Mouse (Mus musculus): ENCODE results near the gene Stard3.

GRCm38 (mm10) chr11:98338507-98338961 lies 19.6 kb upstream of the Stard3 start:
- TF ChIP-seq CTCF (conservative IDR thresholded peaks at IDR 0.05 in 1 of 2, IDR thresholded peaks at IDR 0.05 in 1 of 2; ENCODE audit: low read depth in 2 of 2, low read length in 2 of 2): no peak
- TF ChIP-seq MAZ (IDR thresholded peaks at IDR 0.05; ENCODE audit: low read depth, low read length): no peak
- TF ChIP-seq EP300 (IDR thresholded peaks at IDR 0.05; ENCODE audit: low read length): no peak
- TF ChIP-seq ZNF384 (IDR thresholded peaks at IDR 0.05; ENCODE audit: low read depth, low read length): no peak
- no peak for TF ChIP-seq POLR2A (IDR thresholded peaks at IDR 0.05; ENCODE audit: low read depth, low read length)
- TF ChIP-seq TCF12 (IDR thresholded peaks at IDR 0.05; ENCODE audit: low read depth, low read length): no peak
- no peak for TF ChIP-seq SIN3A (IDR thresholded peaks at IDR 0.05; ENCODE audit: low read length)
- no peak for TF ChIP-seq USF2 (conservative IDR thresholded peaks at IDR 0.05; ENCODE audit: low read depth, low read length)
- TF ChIP-seq NRF1 (IDR thresholded peaks at IDR 0.05; ENCODE audit: low read depth, low read length): no peak
- no peak for TF ChIP-seq USF1 (IDR thresholded peaks at IDR 0.05; ENCODE audit: low read depth, low read length)

Data from CH12.LX (cell line).